Mouse (Mus musculus): ENCODE data around the gene Chmp4b. TPM values are rescaled to one million over a fixed set of nuclear protein-coding genes. Genes with fewer than 3 reads are reported as not detected.

The Chmp4b gene
- total RNA-seq, 1 experiment from 2014 or later: 201 TPM

DNA sequence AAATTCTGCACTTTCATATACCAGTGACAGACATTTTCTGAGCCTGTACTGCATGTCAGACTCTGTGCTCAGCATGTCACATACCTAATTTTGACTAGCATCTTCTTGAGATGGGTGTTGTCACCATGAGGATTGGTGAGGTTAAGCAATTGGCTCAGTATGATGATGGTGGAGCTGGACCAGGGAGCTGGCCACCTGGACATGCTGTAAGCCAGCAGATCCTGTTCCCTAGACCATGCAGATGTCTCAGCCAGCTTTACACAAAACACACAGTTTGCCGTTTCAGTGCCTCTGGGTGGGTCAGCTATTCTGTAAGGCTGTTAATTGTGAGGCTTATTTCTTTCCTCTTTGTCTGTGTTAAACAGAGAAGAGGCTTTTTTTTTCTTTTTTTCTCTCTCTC, 31.2 kb downstream of the Chmp4b start:
- DNase-seq: no peak

DNA sequence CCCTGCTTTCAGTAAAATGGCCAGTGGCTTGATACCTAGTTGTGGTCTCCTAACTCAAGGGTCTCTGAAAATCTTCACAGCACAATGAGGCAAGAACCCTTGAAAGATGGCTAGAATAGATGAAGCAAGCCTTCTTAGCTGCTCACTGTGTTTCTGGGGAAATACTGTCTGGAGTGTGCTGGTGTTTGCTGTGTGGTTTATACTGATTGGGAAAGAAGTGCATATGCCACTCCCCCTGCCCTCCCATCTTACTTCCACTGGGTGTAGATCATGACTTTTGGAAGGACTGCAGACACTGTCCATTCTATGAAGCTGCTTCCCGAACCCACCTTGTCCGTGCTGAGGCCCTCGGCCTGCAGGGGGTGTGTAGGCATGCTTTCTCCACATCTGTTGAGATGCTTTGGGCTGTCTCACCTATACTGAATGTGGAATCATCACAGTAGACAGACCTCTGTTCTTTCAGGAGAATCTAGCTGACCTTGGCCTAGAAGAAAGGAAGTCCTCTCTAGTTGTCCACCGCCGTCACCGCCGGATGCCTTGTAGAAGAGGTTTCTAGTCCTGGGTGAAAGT, 33.5 kb downstream of the Chmp4b start:
- DNase-seq: no peak

DNA sequence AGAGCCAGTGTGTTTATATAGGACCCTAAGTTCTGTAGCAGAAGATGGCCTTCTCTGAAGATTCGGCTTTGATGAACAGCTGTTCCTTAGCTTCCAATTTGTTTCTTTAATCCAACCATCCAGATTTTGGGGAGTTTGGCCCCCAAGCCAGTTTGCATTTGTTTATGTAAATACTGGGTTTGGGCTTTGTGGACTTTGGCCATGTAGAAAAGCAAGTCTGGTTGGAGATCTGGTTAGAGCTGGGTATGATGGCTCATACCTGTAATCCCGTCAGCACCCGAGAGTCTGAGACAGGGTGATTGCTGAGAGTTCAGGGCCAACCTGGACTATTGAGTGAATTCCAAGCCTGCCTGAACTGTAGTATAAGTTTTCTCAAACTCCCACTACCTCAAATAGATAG, 34.3 kb downstream of the Chmp4b start:
- no peak for DNase-seq

DNA sequence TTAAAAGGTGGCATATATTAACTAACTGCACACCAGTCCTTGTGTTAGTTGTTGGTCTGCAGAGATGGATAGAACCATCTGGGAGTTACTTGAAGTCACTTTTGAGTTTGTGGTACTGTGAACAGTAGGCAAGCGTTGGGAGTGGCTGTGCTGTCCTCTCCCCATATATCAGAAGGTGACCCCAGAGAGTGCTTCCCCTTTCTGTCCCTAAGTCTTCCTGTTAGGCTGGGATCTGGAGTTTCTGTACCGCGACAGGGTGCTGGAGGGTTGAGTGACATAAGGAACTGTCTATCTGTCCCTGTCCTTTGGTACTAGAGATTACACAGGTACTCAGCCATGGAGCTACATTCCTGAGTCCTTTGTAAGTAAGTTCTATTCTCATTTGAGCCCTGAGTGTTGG, 35.3 kb downstream of the Chmp4b start:
- no peak for DNase-seq

DNA sequence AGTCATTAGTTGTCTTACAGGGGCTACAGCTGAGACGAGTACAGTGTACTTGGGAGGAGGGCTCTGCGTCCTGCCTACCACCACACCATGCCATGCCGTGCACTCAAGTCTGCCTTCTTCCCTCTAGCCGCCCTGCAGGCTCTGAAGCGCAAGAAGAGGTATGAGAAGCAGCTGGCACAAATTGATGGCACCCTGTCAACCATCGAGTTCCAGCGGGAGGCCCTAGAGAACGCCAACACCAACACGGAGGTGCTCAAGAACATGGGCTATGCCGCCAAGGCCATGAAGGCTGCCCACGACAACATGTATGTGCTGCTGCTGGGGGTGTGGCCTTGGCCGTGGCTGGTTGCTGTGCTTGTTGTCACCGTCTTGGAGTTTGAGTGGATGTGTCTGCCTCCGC, 37.9 kb downstream of the Chmp4b start:
- no peak for DNase-seq

DNA sequence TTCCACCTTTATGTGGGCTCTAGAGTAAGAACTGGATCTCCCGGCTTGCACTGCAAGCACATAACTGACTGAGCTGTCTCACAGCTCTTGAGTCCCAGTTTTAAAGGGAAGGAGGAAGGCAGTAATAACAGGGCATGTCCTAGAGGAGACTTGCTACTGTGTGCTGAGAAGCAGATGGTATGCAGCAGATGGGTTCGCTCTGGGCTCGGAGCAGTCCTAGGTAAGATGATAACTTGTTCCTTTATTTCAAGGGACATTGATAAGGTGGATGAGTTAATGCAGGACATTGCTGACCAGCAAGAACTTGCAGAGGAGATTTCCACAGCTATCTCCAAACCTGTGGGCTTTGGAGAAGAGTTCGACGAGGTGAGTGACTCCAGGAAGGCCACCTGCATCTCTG, 39.5 kb downstream of the Chmp4b start:
- DNase-seq: no peak

DNA sequence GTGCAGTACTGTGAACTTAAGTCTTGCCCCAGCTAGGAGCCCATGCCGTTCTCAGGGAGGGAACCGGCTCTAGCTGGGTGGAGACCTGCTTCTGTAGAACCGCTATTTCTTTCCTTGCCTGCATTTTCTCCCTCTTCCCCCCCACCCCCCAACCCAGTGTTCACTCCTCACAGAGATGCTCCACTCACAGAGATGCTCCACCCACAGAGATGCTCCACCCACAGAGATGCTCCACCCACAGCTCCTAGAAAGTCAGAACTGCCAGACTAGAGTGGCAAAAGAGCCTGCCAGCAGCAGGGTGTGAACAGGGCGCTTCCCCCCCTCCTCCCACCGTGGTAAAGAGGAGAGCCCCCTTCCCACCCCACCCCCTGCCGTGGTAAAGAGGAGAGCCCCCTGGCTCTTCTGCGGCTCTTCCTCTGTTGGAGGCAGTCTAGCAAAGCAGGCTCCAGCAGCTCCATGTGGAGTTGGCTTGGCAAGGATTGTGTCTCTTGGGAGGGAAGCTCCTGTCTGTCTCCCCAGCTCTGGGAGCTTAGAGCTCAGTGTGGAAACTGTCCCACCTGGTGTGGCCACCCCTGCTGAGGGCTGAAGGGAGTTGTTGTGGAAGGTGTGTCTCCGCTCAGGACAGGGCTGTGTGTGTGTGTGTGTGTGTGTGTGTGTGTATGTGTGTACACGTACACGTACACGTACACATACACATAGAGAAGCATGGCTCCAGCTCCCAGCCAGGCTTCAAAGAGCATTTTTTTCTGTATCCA, 41.9 kb downstream of the Chmp4b start:
- DNase-seq: no peak

DNA sequence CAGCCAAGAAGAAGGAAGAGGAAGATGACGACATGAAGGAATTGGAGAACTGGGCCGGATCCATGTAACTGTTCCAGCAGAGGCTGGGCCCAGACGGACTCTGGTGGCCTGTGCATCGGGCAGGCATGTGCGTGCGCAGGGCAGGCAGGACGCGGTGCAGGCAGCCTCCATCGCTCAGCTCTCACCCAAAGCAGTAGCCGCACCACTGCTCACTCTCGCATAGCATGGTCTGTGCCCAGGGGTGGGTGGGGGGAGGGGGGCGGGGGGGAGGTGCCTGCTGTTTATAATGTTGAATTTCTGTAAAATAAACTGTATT, 42.4 kb downstream of the Chmp4b start:
- no peak for DNase-seq

DNA sequence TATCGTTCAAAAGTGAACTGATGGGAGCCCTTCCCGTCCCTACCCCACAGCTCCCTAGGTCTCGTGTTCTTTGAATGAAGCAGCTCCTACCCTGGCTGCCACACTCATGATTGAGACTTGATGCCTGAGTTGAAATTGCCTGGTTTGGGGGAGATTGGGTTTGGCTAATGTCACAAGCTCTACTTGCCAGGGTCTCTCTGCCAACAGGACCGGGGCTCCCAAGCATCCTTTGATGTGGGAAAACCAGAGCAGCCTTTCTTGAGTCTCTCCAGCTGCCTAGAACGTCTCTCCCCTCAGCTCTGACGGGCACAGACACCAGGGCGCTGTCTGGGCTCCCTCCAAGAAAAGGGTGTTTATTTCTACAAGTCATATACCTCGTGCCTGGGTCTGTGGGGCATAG, 44.2 kb downstream of the Chmp4b start:
- no peak for DNase-seq

DNA sequence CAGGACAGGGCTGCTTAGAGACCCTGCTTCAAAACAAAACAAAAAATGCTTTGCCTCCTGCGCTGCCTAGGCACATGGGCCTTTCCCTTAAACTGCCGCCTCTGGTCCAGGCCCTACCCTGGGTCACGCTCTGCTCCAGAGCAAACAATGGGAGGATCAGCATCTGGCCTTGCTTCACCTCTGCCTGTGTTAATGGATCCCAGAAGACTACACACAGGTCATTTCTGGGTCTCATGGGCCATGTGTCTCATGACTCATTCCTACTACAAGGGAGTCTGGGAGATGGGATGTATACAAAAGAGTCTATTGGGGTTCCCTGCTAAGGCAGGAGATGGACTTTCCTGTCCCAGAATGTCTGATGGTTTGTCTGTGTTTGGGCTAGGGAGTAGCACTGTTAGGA, 45.2 kb downstream of the Chmp4b start:
- no peak for DNase-seq

DNA sequence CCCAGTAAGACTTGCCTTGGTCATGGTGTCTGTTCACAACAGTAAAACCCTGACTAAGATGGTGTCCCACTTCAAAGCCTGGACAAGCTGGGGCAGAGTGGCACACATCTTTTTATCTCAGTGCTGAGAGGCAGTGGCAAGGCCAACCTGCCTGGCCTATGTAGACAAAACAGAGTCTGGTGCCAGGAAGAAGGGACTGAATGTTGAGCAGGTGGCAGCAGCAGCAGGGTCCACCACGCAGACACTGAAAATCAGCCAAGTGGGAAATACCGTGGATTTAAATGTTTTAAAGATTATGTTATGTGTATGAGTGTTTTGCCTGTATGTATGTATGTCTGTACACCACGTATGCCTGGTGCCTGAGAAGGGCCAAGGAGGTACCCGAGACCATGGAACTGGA, 47.9 kb downstream of the Chmp4b start:
- DNase-seq: no peak

DNA sequence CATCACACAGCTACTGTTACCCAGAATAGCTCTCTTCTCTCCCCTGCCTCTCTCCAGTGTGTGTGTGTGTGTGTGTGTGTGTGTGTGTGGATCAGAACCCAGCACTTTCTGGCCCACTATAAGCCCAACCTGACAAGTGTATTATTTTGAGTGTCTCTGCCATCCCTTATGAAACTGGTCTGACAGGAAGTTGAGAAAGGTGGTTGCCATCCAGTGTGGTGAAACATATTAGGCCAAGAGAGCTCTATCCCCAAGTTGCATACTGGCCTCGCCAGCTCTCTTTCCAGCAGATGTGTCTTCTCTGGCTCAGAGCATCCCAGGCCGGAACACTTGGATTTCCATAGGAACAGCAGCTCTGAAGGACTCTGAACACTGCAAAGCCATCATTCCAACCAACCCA, 48.7 kb downstream of the Chmp4b start:
- no peak for DNase-seq

DNA sequence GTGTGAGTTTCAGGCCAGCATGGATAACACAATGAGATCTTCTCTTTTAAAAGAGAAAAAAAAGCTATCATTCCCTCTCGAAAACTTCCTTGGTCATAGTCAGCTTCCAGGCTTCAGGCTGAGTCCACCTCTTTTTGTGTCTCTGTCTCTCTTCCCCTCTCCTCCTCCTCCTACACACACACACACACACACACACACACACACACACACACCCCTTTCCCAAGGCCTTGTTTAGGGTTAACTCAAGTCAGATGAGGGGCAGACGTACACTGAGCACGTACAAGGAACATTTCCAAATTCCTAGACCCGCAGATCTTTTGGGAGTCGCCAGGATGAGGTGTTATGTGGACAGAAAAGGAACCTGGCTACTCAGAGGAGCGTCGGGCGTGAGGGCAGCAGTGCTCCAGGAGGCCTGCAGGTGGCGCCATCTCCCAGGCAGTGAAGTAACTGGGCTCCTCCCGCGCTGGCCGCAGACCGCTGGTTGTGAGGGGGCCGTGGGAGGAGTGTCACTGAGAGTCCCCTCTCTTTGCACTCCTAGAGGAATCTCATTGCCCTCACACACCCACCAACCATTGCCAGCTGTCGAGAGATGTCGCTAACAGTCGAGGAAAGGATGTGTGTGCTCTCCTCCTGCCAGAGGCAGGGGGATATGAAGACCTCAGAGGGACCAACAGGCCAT, 51.3 kb downstream of the Chmp4b start:
- DNase-seq: peak; percentile 85

DNA sequence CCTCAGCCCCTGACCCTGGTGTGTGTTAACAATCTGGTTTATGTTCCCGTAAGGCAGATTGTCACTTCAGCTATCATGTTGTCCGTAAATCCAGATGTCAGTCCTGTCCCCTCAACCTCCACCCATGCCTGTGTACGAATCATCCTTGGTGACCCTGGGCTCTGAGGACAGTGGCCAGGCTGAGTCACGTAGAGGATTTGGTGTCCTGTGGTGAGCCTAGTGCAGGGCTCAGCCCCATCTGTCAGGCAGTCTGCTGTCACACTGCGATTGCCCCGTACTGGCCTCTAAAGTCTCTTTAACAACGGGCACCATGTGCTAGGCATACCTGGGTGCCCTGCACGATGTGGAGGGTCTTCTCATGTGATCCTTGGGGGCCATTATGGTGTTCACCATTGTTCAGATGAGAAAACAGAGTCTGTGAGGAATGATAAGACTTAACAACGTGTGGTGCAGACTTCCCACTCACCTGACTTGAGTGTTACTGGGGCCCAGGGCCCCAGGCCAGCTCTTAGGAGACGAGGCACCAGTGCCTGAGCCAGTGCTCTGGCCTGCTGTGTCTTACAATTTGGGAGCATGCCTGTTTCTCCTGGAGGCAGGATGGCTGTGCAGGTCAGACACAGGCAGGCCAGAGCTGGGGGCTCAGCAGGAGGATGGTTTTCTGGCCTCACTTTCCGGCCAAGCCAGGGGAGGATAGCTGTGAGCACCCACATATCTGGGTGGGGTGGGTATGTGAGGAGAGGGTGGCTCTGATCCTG, 55.2 kb downstream of the Chmp4b start:
- peak; percentile 79 for DNase-seq

DNA sequence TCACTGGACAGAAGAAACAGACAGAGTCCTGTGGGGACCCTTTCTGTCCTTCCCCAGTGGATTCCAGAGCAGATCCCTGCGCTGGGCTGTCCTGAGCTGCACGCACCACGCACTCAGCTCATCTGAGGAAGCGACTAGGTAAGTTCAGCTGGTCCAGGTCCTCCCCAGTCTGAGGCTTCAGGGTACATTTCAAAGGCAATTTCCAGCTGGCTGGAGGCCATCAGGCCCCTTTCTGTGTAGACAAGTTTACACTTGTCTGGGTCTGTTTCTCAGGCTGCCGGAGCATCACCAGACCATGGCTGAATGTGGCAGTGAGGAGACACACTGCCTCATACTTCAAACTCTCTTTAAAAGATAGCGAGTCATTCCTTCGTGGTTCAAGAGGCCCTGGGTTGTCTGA, 55.8 kb downstream of the Chmp4b start:
- DNase-seq: no peak

DNA sequence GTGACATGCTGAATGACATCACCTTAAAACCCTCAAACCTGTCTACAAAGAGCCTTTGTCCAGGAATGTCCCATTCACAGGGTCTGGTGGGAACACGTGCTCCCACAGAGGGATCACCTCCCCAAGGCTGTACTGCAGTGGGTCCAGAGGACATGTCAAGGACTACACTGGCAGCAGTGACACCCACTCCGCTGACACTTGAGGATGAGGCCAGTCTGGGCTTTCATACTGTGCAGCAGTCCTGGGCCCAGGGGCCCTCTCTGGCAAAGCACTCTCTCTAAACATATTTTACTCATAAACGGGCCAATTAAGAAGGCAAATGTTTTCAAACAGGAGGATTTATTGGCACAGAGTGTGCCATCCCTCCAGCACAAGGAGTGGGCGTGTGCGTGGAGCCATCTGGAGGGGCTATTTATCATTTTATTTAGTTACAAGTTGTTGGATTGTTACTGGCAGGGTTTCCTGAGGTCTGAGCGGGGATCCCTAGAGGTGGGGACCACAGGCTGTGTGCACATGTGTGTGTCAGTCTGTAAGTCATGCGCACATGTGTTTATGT, 56.4 kb downstream of the Chmp4b start:
- DNase-seq: peak; percentile 37

DNA sequence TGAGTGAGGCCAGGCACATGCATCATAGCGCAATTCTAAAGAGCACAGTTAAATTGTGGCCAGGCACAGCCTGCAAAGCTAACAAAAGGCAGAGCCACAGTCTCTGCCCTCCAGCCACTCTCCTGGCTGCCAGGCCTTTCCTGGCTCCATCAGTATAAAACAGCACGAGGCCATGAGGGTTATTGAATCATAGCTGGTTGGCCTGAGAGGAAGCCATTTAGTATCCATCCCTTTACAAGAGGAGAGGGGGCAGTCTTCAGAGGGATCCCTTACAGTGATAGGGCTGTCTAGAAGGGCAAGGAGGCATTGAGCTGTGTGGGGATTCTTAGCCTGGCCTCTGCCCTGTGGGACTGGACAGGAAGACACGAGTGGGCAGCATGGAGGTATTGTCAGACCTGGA, 60.2 kb downstream of the Chmp4b start:
- DNase-seq: no peak

DNA sequence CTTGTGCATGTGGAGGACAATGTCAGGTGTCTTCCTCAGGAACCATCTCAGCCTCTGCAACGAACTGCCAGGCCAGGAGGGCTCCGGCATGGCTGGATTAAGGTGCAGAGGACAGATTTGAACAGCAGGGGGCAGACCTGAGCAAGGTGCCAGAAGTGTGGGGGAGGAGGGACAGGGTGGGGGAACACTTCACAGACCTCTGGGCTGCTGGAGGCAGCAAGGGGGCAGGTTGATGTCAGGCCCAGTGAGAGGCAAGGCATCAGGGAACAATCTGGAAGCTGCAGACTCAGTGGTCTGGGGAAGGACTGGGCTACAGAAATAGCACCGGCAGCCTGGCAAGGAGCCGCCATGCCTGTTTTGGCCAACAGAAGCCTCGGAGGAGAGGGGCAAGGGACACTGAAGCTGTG, 60.8 kb downstream of the Chmp4b start:
- DNase-seq: peak; percentile 82

DNA sequence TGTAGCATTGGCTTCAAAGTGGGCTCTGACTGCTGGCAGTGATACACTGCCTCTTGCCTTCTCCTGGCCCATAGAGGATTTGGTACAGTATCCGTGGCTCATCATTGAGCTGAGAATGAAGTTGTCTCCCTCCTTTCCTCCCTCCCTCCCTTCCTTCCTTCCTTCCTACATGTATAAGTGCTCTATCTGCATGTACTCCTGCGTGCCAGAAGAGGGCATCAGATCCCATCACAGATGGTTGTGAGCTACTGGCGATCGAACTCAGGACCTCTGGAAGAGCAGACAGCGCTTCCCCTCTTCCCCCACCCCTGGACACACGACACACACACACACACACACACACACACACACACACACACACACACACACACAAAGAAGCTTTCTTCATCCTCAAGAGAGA, 61.6 kb downstream of the Chmp4b start:
- peak; percentile 58 for DNase-seq

DNA sequence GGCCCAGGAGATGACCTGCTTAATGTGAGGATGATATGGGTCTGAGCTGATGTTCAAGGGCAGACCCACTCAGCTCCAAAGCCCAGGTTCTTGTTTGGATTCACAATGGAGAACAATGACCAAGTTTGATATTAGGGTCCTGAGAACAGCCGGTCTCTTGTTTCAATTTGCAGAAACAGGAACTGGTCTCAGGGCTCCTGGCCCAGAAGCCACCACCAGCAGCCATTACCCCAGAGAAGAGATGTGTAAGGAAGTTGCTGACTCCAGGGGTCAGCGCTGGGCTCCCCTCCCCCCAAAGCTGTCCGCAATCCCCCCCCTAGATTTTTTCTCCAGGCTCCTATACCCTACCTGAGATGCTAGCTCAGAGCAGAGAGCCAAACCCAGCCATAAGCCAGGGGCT, 62.5 kb downstream of the Chmp4b start:
- DNase-seq: no peak

DNA sequence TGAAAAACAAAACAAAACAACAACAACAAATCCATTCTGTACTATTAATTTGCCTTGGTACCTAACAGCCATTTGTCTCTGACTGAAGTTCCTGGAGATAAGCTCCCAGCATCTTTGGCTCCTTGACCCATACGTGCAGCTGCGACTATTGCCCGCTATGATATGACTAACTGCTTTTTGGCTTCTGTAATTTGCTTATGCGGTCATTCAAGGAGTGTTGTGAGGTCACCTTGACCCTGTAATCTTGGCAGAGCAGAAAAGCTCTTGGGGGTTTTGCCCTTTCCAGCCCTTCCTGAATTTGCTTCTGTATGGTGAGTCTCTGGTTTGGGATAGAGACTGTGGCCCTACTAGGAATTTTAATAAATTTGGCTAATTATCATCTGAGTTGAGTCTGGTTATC, 65.1 kb downstream of the Chmp4b start:
- DNase-seq: peak; percentile 47

DNA sequence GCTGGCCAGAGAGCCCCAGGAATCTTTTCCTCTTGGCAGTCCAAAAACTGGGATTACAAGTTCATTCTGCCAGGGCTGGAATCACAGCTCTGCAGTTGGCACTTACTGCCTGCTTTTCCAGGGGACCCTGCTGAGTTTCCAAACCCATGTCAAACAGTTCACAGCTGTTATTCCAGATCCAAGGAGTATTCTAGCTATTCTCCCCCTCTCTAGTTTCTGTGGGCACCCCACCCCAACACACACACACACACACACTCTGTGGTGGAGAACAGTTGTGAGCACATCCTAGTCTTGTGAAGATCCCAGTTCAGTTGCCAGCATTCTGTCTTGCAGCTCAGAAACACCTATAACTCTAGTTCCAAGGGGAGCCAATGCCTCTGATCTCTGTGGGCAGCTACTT, 65.6 kb downstream of the Chmp4b start:
- no peak for DNase-seq

All from adrenal gland, postnatal 14 days (tissue).